In genomic region chr11:118408051-118408740, GRCm38 (mm10) we compare ENCODE assay signal across 19 mouse cellular contexts. TPM values are rescaled to one million over a fixed set of nuclear protein-coding genes. Genes with fewer than 3 reads are reported as not detected.
DNase-seq lines count a peak whose midpoint lies in the region; ATAC-seq and TF ChIP-seq lines count a peak whose summit lies in the region.
"Had no signal": no experiment of that assay in that cellular context is flagged by ENCODE, and none has a peak within 500 bp of the region (broad histone marks: within the 10 kb centered on the region; RNA-seq: fewer than 3 reads in every experiment).

No protein-coding gene starts in this region.

- peak overlapping the region; percentile 10; the same call in 1 of the 2 replicates for H3K9ac ChIP-seq in intestine, embryonic 15.5 days
- H3K9ac ChIP-seq: embryonic facial prominence, embryonic 15.5 days; hindbrain, embryonic 15.5 days; liver, embryonic 14.5 days; neural tube, embryonic 13.5 days had no signal

- TF ChIP-seq CTCF in gastrocnemius, adult 2 months (IDR thresholded peaks at IDR 0.05) = no peak

- ATAC-seq in intestine, embryonic 15.5 days = no peak
- ATAC-seq: forebrain, embryonic 14.5 days; inflammation-experienced regulatory T-cells, adult 6 months had no signal

- H3K79me2 ChIP-seq in myocyte (ENCODE audit: control insufficient read depth, insufficient read depth) = no peaks in the 10 kb centered on the region

- no peak overlapping the region for H3K27ac ChIP-seq in gastrocnemius, adult 2 months
- H3K27ac ChIP-seq in intestine, embryonic 15.5 days = peak overlapping the region; percentile 88
- H3K27ac ChIP-seq: embryonic facial prominence, embryonic 10.5 days; embryonic facial prominence, embryonic 15.5 days; hindbrain, embryonic 15.5 days; liver, embryonic 14.5 days; neural tube, embryonic 13.5 days had no signal

- H3K4me1 ChIP-seq in intestine, embryonic 15.5 days (replicated peaks) = peaks cover 41% of the 10 kb centered on the region
- H3K4me1 ChIP-seq: neural tube, embryonic 13.5 days had no signal

- peak; percentile 17 for DNase-seq in gastrocnemius, adult 2 months
- no peak for DNase-seq in gastrocnemius, postnatal 10 days
- DNase-seq in ovary, postnatal 36 days (ENCODE audit: low spot score) = peak; percentile 3
- no peak for DNase-seq in ovary, postnatal 10 days (ENCODE audit: low spot score)
- DNase-seq in lung, postnatal 25 days (ENCODE audit: low spot score) = no peak
- no peak for DNase-seq in gastrocnemius, postnatal 14 days
- DNase-seq: liver; retina, postnatal 1 day had no signal

- WGBS in intestine, embryonic 15.5 days = 71% methylated on average over 18 of the region's 18 CpGs

- no peaks in the 10 kb centered on the region for H3K9me3 ChIP-seq in intestine, embryonic 15.5 days
- H3K9me3 ChIP-seq: embryonic facial prominence, embryonic 10.5 days; embryonic facial prominence, embryonic 15.5 days; hindbrain, embryonic 15.5 days; neural tube, embryonic 13.5 days had no signal

- TF ChIP-seq POLR2A in myocyte (IDR thresholded peaks at IDR 0.05; ENCODE audit: insufficient read length, low read depth) = no peak

- intact Hi-C loops in gastrocnemius, adult 2 months (cut with DNase I) = no loop called here
- intact Hi-C loops in gastrocnemius, postnatal 14 days (cut with DNase I; ENCODE audit: low total_unique reads) = no loop called here

- H3K36me3 ChIP-seq in intestine, embryonic 15.5 days = peaks cover 25% of the 10 kb centered on the region
- no peaks in the 10 kb centered on the region for H3K36me3 ChIP-seq in myocyte (ENCODE audit: control insufficient read depth, insufficient read depth)

- H3K27me3 ChIP-seq in intestine, embryonic 15.5 days (replicated peaks) = no peaks in the 10 kb centered on the region
- H3K27me3 ChIP-seq in myocyte (ENCODE audit: control insufficient read depth, insufficient read depth, insufficient read length) = no peaks in the 10 kb centered on the region
- H3K27me3 ChIP-seq: embryonic facial prominence, embryonic 15.5 days; hindbrain, embryonic 15.5 days; neural tube, embryonic 13.5 days had no signal

- H3K4me3 ChIP-seq in gastrocnemius, adult 2 months = no peak overlapping the region
- H3K4me3 ChIP-seq in intestine, embryonic 15.5 days (replicated peaks) = no peak overlapping the region
- no peak overlapping the region for H3K4me3 ChIP-seq in myocyte
- H3K4me3 ChIP-seq: embryonic facial prominence, embryonic 10.5 days; embryonic facial prominence, embryonic 15.5 days; hindbrain, embryonic 15.5 days; neural tube, embryonic 13.5 days had no signal

- H3ac ChIP-seq in myocyte (ENCODE audit: control insufficient read depth, insufficient read length) = no peak overlapping the region

- H3K4me2 ChIP-seq in intestine, embryonic 15.5 days (replicated peaks) = 0 out of 2 replicates have a peak overlapping the region, but pooled peaks have one; percentile 6
- H3K4me2 ChIP-seq in myocyte (ENCODE audit: low read depth) = no peak overlapping the region
- H3K4me2 ChIP-seq: embryonic facial prominence, embryonic 15.5 days; heart, embryonic 11.5 days; hindbrain, embryonic 15.5 days; midbrain, embryonic 11.5 days; neural tube, embryonic 13.5 days had no signal

TF ChIP-seq in myocyte, 11 proteins besides CTCF, POLR2A, EP300 and RAD21:
- TF ChIP-seq CEBPB (IDR thresholded peaks at IDR 0.05; ENCODE audit: insufficient read depth, poor library complexity, severe bottlenecking) = no peak
- no peak for TF ChIP-seq MYOG (IDR thresholded peaks at IDR 0.05; ENCODE audit: control insufficient read depth in 1 of 3, insufficient read depth in 1 of 3, insufficient read length in 2 of 3, low read depth in 2 of 3)
- TF ChIP-seq TCF3 (IDR thresholded peaks at IDR 0.05; ENCODE audit: insufficient read length, low read depth) = no peak
- no peak for TF ChIP-seq SRF (IDR thresholded peaks at IDR 0.05; ENCODE audit: control insufficient read depth, insufficient read length, low read depth)
- TF ChIP-seq REST (IDR thresholded peaks at IDR 0.05; ENCODE audit: insufficient read depth, insufficient read length) = no peak
- TF ChIP-seq USF1 (IDR thresholded peaks at IDR 0.05; ENCODE audit: low read depth) = no peak
- TF ChIP-seq POLR2AphosphoS2 (IDR thresholded peaks at IDR 0.05; ENCODE audit: insufficient read length, low read depth) = peak; percentile 11
- TF ChIP-seq MYOD1 (IDR thresholded peaks at IDR 0.05; ENCODE audit: control insufficient read depth in 1 of 3, insufficient read length in 2 of 3, low read depth in 2 of 3) = no peak
- no peak for TF ChIP-seq MAX (IDR thresholded peaks at IDR 0.05; ENCODE audit: low read depth)

RNA-seq across cellular contexts. Expression of gene Lgals3bp, which starts 6.3 kb away (rescaled TPM):
- 10 to 100 TPM; 12.0 to 17.0 TPM for total RNA-seq in gastrocnemius, adult 2 months (2021)
- 10 to 100 TPM; 10.7 to 18.2 TPM for total RNA-seq in gastrocnemius, postnatal 10 days (2021)
- polyA plus RNA-seq in intestine, embryonic 15.5 days (2015; fragmentation: Nextera tagmentation; extraction: Ambion mirVana) = 153 and 171 TPM in 2 replicates
- 16.4 TPM for polyA plus RNA-seq in myocyte (2012; fragmentation: generic; extraction: Trizol)
- total RNA-seq in gastrocnemius, postnatal 14 days (2021) = 10 to 100 TPM; 11.0 to 11.9 TPM

RNA-seq across cellular contexts. Expression of gene Cant1, which starts 10.7 kb away (rescaled TPM):
- 10 to 100 TPM; 10.7 to 11.6 TPM for total RNA-seq in gastrocnemius, adult 2 months (2021)
- total RNA-seq in gastrocnemius, postnatal 10 days (2021) = 10 to 100 TPM; 13.1 to 14.9 TPM
- polyA plus RNA-seq in intestine, embryonic 15.5 days (2015; fragmentation: Nextera tagmentation; extraction: Ambion mirVana) = 39.7 and 44.3 TPM in 2 replicates
- 33.7 TPM for polyA plus RNA-seq in myocyte (2012; fragmentation: generic; extraction: Trizol)
- 10 to 100 TPM; 11.0 to 11.7 TPM for total RNA-seq in gastrocnemius, postnatal 14 days (2021)

RNA-seq across cellular contexts. Expression of gene C1qtnf1, which starts 19.8 kb away (rescaled TPM):
- total RNA-seq in gastrocnemius, adult 2 months (2021) = 10 to 100 TPM in 1 of 2 experiments, 1 to 10 TPM in 1; 7.9 to 12.6 TPM
- 10 to 100 TPM; 31.8 to 37.4 TPM for total RNA-seq in gastrocnemius, postnatal 10 days (2021)
- polyA plus RNA-seq in intestine, embryonic 15.5 days (2015; fragmentation: Nextera tagmentation; extraction: Ambion mirVana) = 6.3 and 6.6 TPM in 2 replicates
- polyA plus RNA-seq in myocyte (2012; fragmentation: generic; extraction: Trizol) = 9.8 TPM
- 10 to 100 TPM; 26.4 to 30.2 TPM for total RNA-seq in gastrocnemius, postnatal 14 days (2021)
- polyA plus RNA-seq: inflammation-experienced regulatory T-cells, adult 6 months had no signal

RNA-seq across cellular contexts. Expression of gene Timp2, which starts 52.7 kb away (rescaled TPM):
- total RNA-seq in gastrocnemius, adult 2 months (2021) = 100 to 1,000 TPM in 1 of 2 experiments, 10 to 100 TPM in 1; 70.1 to 115 TPM
- 100 to 1,000 TPM; 151 to 185 TPM for total RNA-seq in gastrocnemius, postnatal 10 days (2021)
- polyA plus RNA-seq in intestine, embryonic 15.5 days (2015; fragmentation: Nextera tagmentation; extraction: Ambion mirVana) = 58.8 and 60.2 TPM in 2 replicates
- 321 TPM for polyA plus RNA-seq in myocyte (2012; fragmentation: generic; extraction: Trizol)
- total RNA-seq in gastrocnemius, postnatal 14 days (2021) = 100 to 1,000 TPM; 119 to 133 TPM

Comparison
In these comparisons a context has a peak if more than half of its experiments do, and no peak if none do; other contexts are left out.
1. DNase-seq: peak in gastrocnemius, adult 2 months (single experiment) and ovary, postnatal 36 days (single experiment); none in gastrocnemius, postnatal 10 days (single experiment), ovary, postnatal 10 days (single experiment), lung, postnatal 25 days (single experiment) and gastrocnemius, postnatal 14 days (single experiment).